Mouse (Mus musculus): Measurements from ENCODE around the gene Hvcn1.
A peak's percentile ranks its signal among the peaks of the same experiment; 100 is the strongest.

Gene Hvcn1

DNA sequence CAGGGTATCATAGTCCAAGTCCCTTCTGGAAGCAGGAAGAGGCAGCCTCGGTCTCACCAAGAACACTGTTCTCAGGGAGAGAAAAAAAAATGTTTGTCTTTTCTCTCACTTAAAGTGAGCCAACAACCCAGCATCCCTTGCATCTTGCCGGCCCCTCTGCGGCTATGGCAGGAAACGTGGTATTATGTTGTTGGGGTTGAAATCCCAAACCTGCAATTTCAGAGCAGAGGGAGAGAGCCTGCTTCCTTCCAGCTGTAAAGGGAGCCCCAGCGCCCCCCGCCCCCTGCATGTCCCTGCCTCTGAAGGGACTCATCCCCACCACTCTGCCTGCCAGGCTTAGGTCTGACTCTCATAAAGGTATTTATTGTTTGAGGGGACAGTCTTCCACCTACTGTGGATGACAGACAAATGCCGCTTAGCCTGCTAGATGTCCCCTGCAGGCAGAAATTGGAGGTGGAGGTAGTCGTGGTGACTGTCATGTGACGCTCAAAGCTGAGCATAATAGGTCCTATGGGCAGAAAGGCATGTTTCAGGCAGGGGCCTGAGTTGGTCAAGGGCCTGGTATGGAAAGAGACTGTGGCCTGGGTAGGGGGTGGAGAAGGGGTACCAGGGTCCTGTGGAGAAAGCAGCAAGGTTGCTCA is 28.7 kb downstream of the Hvcn1 start:
- DNase-seq (ENCODE audit: low read depth): no peak

DNA sequence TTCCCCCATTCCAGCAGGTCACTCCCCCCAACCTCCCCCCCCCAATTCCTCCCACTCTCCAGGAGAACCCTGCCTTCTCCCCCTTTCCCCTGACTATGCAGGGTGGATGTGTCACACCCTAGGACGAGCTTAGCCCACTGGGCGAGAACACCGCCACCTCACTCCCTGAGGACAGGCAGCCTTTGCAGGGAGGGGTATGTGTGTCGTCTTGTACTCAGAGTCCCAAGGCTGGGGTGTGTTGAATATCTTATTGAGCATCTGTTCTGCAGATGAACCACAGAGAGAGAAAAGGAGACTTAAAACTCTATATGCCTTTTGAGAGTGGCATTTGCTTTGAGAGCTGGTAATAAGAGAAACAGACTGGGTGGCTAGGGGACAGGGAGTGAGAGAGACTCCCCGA is 30.6 kb downstream of the Hvcn1 start:
- no peak for DNase-seq (ENCODE audit: low read depth)

DNA sequence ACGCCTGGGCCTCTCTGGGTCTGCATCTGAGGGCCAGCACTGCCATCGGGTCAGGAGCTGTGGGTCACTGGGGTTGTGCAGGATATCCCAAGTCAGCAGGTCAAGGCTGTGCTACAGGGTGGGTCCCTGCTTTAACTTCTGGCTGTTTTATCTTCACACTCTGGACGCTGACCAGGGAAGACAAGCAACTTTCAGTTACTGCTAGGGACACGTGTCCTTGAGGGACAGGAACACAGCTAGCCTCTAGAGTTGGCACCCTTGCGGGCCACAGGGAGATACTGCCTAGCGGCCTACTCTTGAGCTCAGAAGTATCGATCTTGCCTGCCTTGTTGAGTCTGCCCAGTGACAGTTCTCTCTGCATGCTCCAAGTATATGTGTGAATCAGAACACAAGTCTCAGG is 33.0 kb downstream of the Hvcn1 start:
- DNase-seq (ENCODE audit: low read depth): no peak

DNA sequence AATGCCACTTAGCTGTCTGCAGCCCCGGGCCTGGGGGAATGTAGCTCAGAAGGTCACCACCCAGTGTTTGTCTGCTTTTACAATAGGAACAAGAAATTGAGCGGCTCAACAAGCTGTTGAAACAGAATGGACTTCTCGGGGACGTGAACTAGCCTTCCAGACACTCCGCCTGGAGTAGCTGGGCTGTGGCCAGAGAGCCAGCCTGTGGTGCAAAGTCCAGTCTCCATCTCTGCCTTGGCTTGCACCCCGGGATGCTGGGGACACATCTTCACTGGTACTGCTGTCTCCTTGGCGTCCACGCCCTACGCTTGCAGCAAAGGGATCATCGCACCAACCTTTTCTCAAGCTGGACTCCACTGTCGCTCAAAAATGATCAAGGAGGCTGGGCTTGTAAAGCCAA is 33.9 kb downstream of the Hvcn1 start:
- DNase-seq (ENCODE audit: low read depth): no peak

DNA sequence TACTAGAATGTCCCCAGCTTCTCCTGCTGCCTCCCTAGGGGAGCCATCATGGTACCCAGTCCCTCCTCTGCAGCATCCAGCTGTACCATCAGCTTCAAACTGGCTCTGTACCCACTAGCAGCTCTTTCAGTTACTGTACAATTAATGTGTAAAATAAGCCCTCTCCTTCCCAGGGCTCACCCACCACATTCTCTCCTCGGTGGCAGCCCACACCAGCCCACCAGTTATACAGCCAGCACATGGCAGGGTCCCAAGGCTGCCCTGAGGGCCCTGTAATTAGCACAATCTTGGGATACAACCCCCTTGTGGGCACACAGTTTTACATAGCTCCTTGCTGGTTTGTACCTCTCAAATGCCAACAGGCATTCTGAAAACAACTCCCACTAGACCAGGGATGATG is 34.4 kb downstream of the Hvcn1 start:
- no peak for DNase-seq (ENCODE audit: low read depth)

DNA sequence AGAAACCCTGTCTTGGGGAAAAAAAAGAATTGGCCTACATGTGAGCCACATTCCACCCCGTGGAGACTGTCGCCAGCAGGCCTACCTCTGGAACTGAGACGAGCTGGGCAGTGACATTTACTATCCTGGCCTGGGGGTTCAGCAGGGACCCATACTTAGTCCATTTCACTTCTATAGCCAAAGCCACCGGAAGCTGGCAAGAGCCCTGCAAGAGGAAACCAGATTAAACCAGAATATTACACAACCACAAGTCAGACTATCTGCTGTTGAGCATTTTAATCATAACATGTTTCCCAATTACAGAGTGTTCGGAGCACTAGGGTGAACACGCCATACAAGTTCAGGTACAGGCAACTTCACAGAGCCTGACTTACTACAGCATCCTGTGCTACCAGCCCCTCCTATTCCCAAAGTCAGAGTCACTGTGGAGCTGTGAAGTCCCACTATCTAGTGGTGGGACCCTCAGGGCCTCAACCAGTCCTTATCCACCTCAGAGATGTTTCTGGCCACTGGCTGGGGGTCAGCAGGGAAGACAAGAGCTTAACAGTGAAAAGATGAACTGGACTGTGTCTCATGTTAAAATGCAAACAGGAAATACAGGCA is 36.0 kb downstream of the Hvcn1 start:
- no peak for DNase-seq (ENCODE audit: low read depth)

DNA sequence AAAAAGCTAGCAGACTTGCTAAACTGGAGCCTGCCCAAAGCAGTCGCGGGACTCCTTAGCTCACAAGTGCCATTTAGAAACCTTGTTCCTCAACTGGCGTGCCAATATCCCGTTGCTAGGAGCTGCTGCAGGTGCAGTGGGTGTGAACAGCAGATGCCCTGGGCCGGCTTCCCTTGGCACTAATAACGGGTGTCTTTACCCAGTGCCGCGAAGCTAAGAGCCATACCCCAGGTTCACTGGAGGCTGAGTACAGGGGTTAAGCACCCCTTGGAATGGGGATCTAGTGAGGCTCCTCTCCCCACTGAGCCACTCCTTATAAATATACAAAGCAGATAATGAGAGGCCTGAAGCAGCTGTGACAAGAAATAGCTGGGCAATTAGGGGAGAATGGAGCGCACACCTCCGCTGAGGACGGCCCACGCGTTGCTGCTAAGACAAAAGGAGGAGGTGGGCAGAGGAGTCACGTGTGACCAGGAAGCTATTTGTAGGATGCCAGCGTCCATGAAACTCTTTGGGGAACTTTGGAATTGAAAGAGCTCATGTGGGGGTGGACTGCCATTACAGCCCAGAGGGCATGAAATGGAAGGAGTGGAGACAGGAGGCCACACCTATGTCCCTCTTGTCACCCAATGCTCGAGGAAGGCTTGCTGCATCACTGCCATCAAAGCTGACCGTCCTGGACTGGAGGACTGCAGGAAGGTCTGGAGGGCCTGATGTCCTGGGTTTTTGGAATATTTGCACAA is 37.3 kb downstream of the Hvcn1 start:
- DNase-seq (ENCODE audit: low read depth): no peak

DNA sequence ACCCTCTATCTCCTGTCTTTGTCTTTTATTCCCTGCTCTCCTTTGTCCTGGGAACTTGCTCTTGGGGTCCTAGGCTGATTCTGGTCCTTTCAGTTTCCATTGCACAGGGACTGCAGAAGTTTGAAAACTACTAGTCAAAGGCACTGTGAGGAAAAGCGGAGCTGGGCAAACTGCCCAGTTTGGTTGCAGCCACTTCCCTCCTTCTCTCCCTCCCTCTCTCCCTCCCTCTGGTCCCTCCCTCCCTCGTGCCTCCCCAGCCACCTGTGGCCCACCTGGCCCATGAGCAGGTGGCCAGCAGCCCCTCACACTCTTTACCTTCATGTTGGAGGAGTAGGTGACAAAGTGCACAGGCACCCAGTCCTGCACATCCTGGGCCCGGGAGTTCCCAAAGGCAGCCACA is 38.6 kb downstream of the Hvcn1 start:
- DNase-seq (ENCODE audit: low read depth): no peak

DNA sequence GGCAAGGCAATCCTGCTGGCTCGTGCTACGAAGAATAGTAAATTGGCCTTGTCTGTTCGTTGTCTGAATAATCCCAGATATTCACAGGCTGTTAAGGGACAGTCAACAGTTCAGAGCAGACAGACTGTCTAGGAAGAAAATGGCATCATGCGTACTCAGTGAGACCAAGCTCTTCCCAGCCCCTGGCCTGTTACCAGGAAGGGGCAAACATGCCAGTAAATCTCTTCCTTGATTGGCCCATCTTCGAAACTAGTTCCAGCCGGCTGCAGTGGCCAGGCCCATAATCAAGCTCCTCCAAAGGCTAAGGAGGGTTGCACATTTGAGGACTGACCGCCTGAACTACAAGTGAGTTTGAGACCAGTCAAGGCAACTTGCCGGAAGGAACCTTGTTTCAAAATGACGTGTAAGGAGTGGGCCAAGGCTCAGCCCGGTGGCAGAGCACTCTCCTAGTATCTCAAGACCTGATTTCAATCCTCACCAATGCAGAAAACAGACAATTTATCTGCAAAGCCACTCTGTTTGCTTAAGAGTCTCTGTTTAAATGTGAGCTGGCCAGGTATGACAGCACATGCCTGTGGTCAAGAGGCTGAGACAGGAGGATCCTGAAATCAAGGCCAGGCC is 40.1 kb downstream of the Hvcn1 start:
- DNase-seq (ENCODE audit: low read depth): no peak

DNA sequence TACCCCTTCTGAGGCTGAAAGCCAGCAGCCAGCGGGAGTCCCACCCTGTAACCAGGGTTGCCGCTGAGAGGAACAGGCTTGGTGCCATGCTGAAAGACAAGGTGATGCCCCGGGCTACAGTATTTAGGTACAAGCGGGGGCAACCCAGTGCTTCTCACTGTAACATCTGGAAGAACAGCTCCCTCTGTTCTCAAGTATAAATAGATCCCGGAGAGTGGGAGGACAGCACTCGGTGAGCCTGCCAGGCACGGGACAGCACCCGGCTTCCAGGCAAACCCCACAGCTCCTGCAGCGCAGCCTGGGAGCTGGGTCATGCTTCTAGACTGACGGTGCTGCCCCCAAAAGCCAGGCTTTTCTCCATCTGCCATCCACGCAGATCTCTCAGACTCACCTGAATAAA is 40.9 kb downstream of the Hvcn1 start:
- DNase-seq (ENCODE audit: low read depth): no peak

DNA sequence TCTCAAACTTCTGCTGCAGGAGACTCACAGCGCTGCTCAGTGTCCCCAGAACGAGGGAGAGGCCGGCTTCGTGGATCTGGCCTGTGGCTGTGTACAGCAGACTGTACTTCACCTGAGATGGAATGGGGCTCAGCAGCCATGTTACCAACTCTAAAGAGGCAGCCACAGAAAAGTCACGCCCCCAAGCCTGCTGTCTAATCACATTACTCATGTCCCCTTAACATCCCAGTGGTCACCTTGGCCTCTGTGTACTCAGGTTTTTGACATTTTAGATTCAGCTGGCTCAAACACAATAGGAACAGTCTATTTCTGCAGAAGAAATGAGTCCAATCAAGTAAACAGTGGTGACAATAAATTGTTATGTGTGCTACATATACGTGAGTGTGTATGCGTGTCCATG is 41.3 kb downstream of the Hvcn1 start:
- no peak for DNase-seq (ENCODE audit: low read depth)

DNA sequence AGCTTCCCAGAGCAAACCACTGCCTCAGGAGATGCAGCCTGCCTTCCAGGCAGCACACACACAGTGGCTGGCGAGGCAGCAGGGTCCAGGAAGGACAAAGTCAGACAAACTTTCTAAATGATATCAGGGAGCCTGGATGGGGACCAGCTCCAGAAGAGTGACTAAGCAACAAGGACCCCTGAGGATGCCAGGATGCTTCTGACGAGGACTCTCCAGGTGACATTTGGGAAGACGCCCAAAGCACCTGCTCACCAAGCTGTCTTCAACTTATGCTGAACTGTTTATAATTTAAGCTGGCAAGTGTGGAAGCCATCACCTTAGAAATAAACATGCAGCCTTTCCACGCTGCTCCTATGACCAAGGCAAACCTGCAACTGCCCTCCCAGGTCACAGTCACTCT is 42.7 kb downstream of the Hvcn1 start:
- no peak for DNase-seq (ENCODE audit: low read depth)

DNA sequence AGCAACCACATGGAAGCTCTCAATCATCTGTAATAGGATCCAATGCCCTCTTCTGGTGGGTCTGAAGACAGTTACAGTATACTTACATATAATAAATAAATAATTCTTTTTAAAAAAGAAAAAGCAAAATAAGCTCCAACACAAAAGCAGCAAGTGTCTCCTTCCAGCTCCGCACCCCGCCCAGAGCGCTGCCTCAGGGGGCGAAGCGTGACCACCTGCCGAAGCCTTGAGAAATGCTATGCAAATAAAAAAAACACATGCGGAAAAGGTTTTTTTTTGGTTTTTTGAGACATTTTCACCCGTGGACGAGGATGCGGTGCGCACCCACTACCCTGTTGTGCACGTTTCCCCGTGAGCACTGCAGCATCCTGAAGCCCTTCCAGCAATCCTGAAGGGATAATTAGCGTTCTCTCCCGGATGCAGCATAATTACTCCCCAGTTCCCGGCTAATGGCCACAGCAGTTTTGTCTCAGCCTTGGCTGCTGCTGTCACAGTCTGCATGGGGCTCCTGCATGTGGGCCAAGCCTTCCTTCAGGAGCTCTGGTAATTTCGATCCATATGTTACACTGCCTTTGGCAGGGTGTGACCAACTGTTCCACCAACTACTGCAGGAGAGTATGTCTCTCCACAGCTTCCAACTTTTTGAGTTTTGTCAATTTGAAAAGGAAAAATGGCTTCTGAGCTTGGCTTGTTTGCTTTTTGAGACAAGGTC is 45.4 kb downstream of the Hvcn1 start:
- no peak for DNase-seq (ENCODE audit: low read depth)

DNA sequence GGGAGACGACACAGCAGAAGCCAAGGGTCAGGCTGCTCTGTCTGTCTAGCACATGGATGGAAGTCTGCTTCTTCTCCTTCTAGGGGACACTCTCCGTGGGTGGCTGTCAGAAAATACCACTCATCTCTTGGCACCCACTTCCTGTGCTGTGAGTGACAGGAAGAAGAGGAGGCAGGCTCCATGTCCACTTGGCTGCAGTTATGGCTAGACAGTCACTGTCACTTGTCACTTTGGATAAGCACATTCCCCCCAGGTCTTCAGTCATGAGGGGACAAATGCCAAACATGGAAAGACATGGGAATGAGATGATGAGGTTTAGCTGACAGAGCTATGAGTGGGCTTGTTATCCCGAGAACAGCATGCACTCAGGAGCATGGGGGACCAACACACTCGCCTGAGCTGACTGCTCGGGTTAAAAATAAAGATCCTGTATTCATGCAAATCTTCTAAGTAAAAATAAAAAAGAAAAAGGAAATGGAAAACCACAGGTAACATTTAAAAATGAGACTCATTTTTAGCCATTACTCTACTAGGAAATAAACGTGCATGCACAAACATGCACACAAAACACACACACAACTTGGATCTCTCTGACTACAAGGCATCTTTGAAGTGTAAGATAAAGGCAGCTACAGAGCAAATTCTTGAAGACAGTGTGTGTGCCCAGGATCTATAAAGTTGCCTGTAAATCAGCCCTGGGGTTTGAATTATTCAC is 51.6 kb downstream of the Hvcn1 start:
- DNase-seq (ENCODE audit: low read depth): no peak

DNA sequence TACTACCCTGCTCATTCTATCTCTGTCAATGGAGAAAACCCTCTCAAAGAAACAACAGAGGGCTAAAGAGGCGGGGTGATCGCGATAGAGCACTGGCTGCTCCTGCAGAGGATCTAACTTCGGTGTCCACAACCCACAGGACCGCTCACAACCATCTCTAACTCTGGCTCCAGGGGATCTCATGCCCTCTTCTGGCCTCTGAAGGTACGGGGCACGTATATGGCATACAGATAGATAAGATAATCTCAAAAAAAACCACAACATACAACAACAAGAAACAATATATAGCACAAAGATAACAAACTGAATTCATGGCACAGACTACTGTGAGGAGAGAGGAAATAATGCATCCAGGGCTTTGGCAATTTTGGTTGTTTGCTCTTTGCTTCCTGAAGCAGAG is 55.5 kb downstream of the Hvcn1 start:
- no peak for DNase-seq (ENCODE audit: low read depth)

DNA sequence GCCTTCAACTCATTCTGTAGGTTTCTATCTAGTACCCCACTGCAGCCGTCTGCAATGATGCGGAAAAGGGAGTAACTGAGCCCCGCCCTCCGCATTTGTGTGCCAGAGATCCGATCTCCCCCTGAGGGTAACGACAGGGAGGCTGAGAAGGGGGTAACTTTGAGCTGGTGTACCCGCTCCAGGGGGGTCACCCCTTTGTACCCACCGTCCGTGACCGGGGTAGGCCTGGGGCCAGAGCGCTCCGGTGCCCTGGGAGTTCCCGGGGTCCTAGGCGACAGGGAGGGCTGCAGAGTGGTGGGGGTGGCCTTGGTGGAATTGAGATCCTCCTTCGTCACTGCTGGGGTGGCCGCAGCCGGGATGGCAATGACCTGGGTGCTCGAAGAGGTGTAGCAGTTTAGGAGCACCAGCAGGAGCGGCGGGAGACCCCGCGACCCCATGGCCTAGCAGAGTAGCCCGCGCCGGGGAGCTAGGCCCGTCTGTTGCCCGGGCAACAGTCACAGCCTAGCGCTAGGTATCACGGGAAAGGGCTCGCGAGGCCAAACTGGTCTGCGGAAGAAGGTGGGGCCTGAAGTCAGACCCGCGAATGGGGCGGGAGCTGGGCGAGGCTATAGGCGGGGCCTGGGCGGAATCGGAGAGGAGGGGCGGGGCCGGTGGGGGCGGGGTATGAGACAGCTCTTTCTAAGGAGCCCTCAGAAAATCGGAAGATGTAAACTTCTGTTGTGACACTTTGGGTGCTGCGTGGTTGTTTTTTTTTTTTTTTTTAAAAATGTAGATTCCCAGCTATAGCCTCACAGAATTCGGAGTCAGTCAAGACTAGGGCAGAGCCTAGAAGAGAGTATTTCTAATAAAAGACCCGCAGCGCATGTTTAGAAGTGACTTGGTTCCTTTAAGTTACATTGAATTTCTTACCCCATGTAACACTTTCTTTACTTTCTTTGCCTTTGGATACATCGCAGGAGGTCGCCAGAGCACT is 57.6 kb downstream of the Hvcn1 start, which contains the start of gene Tctn1:
Gene Tctn1, minus strand, starts transcription at position 528 of the 973 bp plus-strand sequence.
- DNase-seq (ENCODE audit: low read depth): peak; percentile 73

DNA sequence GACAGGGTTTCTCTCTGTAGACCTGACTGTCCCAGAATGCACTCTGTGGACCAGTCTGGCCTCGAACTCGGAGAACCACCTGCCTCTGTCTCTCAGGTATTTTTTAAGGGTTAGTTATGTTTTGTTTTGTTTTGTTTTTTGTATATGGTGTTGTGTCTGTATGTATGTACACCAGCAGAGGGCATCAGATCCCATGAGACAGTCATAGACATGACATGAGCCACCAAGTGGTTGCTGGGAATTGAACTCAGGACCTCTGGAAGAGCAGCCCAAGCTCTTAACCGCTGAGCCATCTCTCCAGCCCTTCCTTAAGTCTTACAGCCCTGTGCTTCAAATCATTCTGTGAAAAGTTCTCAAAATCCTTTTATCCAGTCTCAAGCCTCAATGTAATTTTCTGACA is 58.6 kb downstream of the Hvcn1 start:
- DNase-seq (ENCODE audit: low read depth): no peak

DNA sequence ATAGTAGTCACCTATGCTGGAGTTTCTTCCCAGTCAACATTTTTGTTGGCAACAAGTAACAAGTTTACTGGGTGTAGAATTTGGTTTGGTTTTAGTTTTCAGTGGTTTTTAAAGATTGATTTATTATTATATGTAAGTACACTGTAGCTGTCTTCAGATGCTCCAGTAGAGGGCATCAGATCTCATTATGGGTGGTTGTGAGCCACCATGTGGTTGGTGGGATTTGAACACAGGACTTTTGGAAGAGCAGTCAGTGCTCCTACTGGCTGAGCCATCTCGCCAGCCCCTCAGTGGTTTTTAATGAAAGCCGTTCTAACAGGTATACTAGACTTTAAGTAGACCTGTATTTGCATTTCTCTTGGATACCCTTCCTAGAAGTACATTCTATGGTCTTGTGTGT is 59.3 kb downstream of the Hvcn1 start:
- DNase-seq (ENCODE audit: low read depth): no peak

DNA sequence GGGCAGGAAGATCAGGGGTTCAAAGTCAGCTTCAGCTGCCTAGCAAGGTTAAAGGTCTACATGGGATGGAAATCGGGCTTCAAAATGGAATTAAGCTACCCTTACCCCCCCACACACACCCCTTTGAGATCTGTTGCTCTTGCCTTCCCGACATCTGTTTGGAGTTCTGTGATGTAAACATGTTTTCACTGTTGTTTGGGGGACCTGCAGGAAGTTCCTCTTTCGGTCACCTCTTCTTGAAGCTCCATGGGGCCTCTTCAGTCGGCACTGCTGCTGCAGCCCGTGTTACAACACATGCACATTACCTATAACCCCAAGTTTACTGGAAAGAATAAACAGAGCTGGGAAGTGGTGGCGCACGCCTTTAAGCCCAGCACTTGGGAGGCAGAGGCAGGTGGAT is 60.5 kb downstream of the Hvcn1 start:
- no peak for DNase-seq (ENCODE audit: low read depth)

DNA sequence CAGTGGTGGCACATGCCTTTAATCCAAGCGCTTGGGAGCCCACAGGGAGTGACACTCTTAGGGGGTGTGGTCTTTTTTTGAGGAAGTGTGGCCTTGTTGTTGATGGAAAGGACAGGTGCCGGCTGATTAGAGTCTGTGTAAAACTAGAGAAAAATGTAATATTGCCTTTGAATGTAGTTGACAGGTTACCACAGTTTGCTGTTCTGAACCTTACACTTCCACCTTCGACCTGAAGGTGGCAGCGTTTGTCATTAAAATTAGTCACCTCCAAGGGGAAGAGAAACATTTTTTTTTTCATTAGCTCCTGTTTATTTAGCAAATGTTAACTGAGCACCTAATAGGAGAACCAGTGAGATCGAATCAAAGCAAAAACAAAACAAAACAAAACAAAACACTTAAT is 61.3 kb downstream of the Hvcn1 start:
- no peak for DNase-seq (ENCODE audit: low read depth)

All from fibroblast of lung, adult 2 months (primary cell).